Mouse (Mus musculus) right cerebral cortex, postnatal 25 days (tissue): ENCODE data around the gene Cox6b2.
"Not testable (repeated sequence)": the region's sequence is repeated elsewhere in the genome, so short reads cannot be mapped to it uniquely, and the experiment has no call there.

Experiments used
- DNase-seq: peaks from one replicate; pipeline ENCODE4 v3.0.0; 2022

Cox6b2 gene

DNA sequence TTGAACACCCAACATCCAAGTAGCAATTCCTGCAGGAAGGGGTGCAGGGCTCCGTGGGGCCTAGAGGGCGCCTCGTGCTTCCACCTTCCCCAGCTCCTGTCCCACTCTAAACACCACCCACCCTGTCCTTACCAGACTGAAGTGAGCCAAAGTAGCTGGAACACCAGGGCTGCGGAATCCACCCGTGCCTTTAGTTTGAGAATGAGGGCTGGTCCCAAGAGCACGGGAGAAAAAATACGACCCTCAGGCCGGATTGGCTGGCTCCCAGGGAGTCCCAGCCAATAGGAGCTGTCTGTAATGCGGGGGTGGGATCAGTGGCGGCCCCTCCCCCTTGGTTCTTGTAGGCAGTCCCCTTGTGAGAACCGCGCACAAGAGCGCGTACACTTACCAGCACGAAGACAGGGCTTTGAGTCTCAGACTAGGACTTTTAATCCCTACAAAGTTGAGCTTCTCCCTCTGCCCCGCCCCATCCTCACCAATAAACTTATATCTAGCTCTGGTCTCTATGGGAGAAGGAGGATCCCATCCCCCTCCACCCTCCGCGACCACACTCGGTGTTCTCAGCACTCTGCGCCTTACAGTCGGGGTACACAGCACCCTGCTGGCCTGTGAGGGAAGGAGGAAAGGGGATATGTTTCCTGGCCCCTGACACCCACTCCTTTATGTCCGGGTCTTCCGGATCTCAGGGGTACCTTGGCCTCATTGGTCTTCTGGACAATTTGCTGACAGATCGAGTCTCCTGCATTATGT lies at the start of gene Cox6b2:
Gene Cox6b2 (minus strand): TSS at position 274 of the 750 bp plus-strand sequence.
- DNase-seq, result peak; percentile 37

DNA sequence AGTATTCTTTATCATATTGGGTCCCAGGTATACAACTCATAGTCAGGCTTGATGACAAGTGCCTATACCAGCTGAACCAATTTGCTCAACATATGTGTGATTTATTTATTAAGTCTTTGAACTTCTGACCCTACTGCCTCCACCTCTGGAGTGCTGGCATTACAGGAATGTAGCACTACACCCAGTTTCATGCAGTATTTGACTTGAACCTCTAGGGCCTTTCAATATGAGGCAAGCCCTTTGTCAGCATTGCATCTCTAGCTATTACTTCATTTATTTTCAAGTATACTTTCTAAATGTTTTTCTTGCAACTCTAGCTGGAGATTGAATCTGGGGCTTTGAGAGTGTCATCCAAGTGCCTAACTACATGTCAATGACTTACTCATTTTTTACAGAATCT lies 49.4 kb upstream of the Cox6b2 start:
- no peak for DNase-seq

- no peak for DNase-seq
Observed at GRCm38 (mm10) chr7:4795767-4796433, 43.0 kb upstream of the Cox6b2 start.

- no peak for DNase-seq
Observed at GRCm38 (mm10) chr7:4794631-4795168, 41.8 kb upstream of the Cox6b2 start.

DNA sequence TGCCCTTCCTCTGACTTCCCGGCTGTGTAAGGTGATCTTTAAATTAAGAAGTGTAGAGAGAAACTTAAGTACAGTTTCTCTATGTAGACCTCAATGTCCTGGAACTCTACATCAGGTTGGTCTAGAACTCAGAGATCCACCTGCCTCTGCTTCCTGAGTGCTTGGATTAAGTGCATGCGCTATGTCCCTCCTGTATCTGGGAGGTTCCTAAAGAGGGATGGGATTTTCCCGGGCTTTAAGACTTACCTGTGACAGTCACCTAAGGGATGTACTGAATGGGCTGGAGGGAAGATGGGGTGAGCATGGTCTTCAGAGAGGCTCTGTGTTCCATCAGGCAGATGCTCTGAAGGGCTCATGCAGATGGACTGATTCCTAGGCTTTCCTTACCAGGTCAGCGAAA lies 40.8 kb upstream of the Cox6b2 start:
- no peak for DNase-seq

GRCm38 (mm10) chr7:4793248-4793647 lies 40.4 kb upstream of the Cox6b2 start:
- not testable (repeated sequence) for DNase-seq

GRCm38 (mm10) chr7:4792278-4793212 lies 39.7 kb upstream of the Cox6b2 start, which contains the start of gene Rpl28:
Gene Rpl28, plus strand, starts transcription at chr7:4792874.
- DNase-seq, result peak; percentile 95

DNA sequence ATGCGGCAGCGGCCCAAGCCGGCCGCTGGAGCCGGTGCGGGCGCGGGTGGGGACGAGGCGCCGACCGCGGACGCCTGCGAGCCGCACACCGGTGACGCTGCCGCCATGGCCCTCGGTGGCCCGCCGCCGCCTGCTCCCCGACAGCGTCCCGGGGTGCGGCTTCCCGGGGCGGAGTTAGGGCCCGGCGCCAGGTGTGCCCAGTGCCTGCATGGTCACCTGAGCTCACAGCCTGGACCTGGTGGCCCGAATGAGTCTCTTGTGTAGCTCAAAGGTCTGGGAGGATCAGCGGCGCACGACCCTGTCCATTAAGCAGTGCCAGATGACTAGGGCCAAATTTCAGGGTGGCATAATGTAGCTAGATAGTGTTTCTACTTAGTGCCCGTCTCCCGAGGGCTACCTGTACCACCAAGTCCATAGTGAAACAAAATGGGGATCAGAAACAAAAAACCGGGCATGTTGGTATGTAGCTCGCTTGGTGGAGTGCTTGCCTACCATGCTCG lies 36.6 kb upstream of the Cox6b2 start, which contains the start of gene Tmem238:
Gene Tmem238 (minus strand): TSS at position 221 of the 500 bp plus-strand sequence.
- DNase-seq, result no peak

- DNase-seq, result peak; percentile 72
Observed at GRCm38 (mm10) chr7:4788499-4789435, 35.9 kb upstream of the Cox6b2 start.

- peak; percentile 28 for DNase-seq
Observed at GRCm38 (mm10) chr7:4783667-4784268, 30.9 kb upstream of the Cox6b2 start.

DNA sequence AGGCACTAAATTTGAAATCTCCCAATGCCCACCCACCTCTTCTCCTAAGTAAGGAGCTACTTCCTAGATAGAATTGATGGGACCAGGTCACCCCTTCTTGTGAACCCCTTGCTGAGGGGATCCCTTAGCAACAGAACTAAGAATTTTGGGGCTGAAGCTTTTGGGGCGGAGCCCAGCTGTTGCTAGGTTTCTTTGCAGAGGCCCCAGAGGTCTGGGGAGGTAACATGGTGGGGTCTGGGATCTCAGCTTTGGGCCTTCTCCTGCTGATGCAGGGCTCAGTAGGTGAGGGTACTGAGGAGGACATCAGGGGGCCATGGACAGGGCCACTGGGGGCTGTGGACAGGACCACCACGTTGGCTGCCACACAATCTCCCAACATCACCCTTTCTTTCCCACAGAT lies 29.9 kb upstream of the Cox6b2 start, which contains the start of the genes Il11 and Tmem190:
Gene Il11 (minus strand): TSS at position 101 of the 400 bp plus-strand sequence.
Gene Tmem190 (plus strand): TSS at position 179 of the 400 bp plus-strand sequence.
- DNase-seq, result no peak

DNA sequence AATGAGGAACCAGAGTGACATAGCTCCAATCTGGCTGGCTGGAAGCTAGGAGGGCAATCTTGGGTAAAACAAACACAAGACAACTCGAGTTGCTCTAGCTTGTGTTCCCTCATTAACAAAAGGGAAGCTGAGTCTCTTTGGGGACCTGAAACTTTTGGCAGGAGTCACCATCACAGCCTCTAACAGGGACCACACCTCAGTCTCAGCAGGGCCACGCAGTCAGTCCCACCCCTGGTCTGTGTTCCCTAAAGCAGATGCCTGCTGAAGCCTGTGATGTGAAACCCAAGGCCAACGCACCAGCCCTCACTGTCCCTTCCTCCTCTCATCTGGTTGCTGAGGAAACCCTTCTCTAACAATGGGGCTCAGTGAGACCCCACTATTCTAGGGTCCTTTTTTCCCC lies 29.2 kb upstream of the Cox6b2 start:
- no peak for DNase-seq

- no peak for DNase-seq
Observed at GRCm38 (mm10) chr7:4779921-4780320, 27.0 kb upstream of the Cox6b2 start.

DNA sequence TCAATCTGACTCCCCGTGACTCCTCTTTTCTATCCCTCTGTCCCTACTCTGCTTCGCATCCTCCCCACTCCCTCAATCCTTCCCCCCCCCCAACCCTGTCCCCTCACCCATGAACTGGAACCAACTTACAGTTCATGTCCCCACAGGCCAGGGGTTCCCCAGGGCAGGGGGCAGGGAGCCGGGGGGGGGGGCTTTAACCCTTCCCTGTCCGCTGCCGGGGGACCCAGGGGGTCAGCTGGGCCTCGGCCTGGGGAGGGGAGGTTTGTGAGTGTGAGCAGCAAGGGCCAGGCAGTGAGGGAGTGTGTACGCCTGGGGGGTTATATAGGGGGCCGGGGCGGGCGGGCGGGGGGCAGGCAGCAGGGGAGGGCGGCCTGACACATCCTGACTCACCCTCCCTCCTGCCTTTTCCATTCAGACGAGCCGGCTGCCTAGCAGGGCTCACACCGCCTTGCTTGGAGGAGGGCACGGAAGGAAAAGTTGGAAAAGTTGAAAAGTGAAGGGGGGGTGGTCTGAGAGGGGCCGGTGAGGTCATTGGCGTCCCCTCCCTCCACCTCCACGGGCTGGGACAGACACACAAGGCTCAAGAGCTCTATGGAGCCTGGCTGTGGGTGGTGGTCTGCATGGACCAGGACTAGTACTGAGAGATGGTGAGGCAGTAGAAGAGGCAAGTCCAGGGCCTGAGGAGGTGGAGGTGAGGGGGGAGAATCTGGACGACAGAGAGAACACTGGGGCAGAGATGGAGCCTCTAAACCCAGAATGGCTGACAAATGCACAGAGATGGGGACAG lies 25.1 kb upstream of the Cox6b2 start:
- DNase-seq, result no peak

DNA sequence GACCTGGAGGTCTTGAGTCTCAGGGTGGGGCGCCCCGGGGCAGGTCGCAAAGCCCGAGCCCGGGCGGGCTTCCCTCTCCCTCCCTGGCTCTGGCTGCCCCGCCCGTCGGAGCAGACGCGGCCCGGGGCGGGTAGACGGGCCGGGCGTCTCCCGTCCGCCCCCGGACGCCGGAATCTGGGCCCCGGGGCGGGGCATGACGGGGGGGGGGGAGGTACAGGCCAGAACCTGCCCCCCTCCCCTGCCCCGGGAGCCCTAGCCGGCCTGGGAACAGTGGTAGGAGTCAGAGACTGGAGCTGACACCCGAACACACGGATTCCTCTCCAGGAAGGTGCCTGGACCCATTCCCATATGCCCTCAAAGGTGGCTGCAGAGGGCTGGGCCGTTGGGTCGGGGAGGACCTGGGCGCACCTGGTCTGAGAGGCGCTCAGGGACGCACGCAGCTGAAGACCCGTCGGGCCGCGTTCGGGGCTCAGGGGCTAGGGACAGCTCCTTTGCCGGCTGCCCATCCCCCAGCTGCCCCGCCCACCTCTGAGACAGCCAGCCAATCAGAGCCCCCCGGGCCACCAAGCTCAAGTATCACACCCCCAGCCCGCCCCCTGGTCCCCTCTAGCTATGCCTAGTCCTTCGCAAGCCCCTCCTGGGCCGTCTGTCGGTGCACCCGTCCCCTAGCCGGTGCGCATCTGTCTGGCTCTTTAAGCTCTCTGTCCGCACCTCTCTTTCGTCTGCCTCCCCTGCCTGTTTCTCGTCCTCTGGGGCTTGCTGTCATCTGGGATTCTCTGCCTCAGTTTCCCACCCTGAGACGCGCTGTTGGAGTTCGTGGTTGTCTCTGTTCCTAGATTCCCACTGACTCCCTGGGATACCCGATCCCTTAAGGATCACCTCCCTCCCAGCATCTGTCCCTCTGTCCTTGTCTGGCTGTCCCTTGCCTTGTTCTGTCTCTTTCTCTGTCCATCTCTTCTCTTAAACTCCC lies 24.3 kb upstream of the Cox6b2 start:
- no peak for DNase-seq

DNA sequence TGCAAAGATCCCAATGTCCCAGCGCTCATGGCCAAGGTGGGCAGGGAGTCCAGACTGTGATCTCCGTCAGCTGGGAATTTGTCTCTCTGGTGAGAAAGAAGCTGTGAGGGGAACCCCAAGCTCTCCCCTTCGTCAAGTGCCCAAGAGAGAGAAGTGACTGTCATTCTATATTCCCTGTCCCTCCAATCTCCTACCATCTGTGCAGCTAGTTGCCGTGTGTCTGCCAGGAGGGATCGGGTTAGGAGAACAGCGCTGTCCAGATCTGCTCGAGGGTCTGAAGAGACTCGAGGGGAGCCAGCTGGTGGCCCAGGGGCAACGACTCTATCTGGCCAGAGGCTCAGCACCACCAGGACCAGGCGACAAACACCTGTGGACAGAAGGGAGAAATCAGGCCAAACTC lies 23.2 kb upstream of the Cox6b2 start:
- DNase-seq, result no peak

DNA sequence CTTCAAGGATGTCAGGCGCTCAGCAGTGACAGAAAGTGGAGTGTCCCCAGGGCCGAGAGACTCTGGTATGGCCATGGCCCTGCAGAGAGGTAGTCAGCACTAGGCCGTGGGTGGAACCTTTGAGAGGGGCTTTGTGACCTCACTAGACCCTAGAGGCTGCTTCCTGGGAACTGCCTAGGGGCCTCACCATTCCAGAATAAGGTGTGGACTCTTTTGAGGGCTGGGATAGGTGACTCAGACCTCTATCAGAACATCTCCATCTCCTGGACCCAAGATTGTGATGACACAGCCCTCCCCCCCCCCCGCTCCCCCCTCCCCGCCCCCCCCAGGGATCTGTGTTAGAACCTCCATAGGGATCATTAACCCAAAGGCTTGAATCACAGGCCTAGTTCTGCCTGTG lies 18.3 kb upstream of the Cox6b2 start, which contains the start of gene Fam71e2:
Gene Fam71e2 (minus strand): TSS at position 101 of the 400 bp plus-strand sequence.
- no peak for DNase-seq

GRCm38 (mm10) chr7:4764946-4765710 lies 12.2 kb upstream of the Cox6b2 start:
- no peak for DNase-seq
